Mouse (Mus musculus): ENCODE measurements around the gene Mrpl12. TPM values are rescaled to one million over a fixed set of nuclear protein-coding genes. Genes with fewer than 3 reads are reported as not detected.

Gene Mrpl12
- polyA plus RNA-seq, 1 experiment from 2014 or later, result 232 TPM

DNA sequence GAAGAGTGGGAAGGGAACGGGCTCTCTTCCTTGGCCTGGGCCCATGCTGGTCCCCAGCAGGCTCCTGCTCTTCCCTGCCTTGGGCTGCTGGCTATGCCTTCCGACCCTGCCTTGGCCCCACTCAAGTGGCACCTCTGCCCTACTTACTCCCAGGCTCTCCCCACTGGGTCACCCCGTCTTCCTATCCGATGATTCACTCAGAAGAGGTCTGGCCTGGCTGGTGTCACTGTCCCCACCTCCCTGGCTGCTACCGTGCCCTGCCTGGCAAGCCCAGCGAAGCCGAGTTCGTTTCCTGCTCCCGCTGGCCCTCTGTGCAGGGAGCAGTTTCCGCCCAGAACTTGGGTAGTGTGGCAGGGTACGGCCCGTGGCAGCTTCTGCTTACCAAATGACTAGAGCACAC lies 13.8 kb downstream of the Mrpl12 start:
- Histone ChIP-seq H3K9ac (ENCODE audit: low read depth, low read length) (no peak overlapping the region), H3K9me3 (replicated peaks; ENCODE audit: control insufficient read depth, low read length) (no peaks in the 10 kb centered on the region), H3K4me2 (no peak overlapping the region), H3K27ac (ENCODE audit: low read depth, low read length) (no peak overlapping the region), H3K27me3 (ENCODE audit: control insufficient read depth, insufficient read depth, low read length) (no peaks in the 10 kb centered on the region), H3K4me3 (ENCODE audit: low read depth, low read length) (no peak overlapping the region), H3K4me1 (ENCODE audit: control insufficient read depth, insufficient read depth, low read length) (peaks cover 3% of the 10 kb centered on the region), H3K36me3 (ENCODE audit: control insufficient read depth, insufficient read depth, low read length) (peaks cover 16% of the 10 kb centered on the region)
- ATAC-seq (replicated peaks; ENCODE audit: insufficient number of reproducible peaks, low FRiP score, low TSS enrichment), result no peak
- 93% methylated on average over 12 of the region's 12 CpGs for WGBS (ENCODE audit: insufficient replicate concordance)

DNA sequence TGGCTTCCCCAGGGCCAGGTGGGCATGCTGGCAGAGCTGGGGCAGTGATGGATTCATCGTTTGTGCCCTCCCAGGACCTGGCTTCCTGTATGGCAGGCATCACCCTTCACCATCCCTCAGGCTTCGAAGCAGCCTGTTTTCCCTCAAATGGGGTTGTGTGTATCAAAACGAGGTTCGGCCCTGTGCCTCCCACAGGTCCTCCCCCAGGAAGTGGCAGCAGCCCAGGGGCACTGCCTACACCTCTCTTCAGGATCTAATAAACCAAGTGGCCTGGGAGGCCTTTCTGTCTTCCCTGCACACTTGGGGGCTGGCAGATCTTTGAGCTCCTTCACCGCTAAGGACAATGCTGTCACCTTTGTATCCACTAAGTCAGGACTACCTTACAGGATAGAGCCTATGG lies 14.5 kb downstream of the Mrpl12 start:
- Histone ChIP-seq H3K4me2 (no peak overlapping the region), H3K4me3 (ENCODE audit: low read depth, low read length) (no peak overlapping the region), H3K27me3 (ENCODE audit: control insufficient read depth, insufficient read depth, low read length) (no peaks in the 10 kb centered on the region), H3K4me1 (ENCODE audit: control insufficient read depth, insufficient read depth, low read length) (no peaks in the 10 kb centered on the region; the same call in 1 of the 2 replicates), H3K9me3 (replicated peaks; ENCODE audit: control insufficient read depth, low read length) (no peaks in the 10 kb centered on the region), H3K27ac (ENCODE audit: low read depth, low read length) (no peak overlapping the region), H3K9ac (ENCODE audit: low read depth, low read length) (no peak overlapping the region), H3K36me3 (ENCODE audit: control insufficient read depth, insufficient read depth, low read length) (peaks cover 16% of the 10 kb centered on the region)
- 76% methylated on average over 5 of the region's 5 CpGs for WGBS (ENCODE audit: insufficient replicate concordance)
- ATAC-seq (replicated peaks; ENCODE audit: insufficient number of reproducible peaks, low FRiP score, low TSS enrichment), result no peak

- no peak for ATAC-seq (replicated peaks; ENCODE audit: insufficient number of reproducible peaks, low FRiP score, low TSS enrichment)
- H3K9me3 ChIP-seq (replicated peaks; ENCODE audit: control insufficient read depth, low read length), result no peaks in the 10 kb centered on the region
- H3K9ac ChIP-seq (ENCODE audit: low read depth, low read length), result no peak overlapping the region
- peaks cover 16% of the 10 kb centered on the region for H3K36me3 ChIP-seq (ENCODE audit: control insufficient read depth, insufficient read depth, low read length)
- H3K4me1 ChIP-seq (ENCODE audit: control insufficient read depth, insufficient read depth, low read length), result no peaks in the 10 kb centered on the region; the same call in 1 of the 2 replicates
- no peak overlapping the region for H3K27ac ChIP-seq (ENCODE audit: low read depth, low read length)
- 73% methylated on average over 6 of the region's 6 CpGs for WGBS (ENCODE audit: insufficient replicate concordance)
- H3K27me3 ChIP-seq (ENCODE audit: control insufficient read depth, insufficient read depth, low read length), result no peaks in the 10 kb centered on the region
- H3K4me2 ChIP-seq, result no peak overlapping the region
- H3K4me3 ChIP-seq (ENCODE audit: low read depth, low read length), result no peak overlapping the region
These were observed 15.5 kb downstream of the Mrpl12 start for GRCm38 (mm10) chr11:120499894-120500293.

GRCm38 (mm10) chr11:120500357-120500756 lies 15.9 kb downstream of the Mrpl12 start:
- no peak overlapping the region for H3K27ac ChIP-seq (ENCODE audit: low read depth, low read length)
- H3K9ac ChIP-seq (ENCODE audit: low read depth, low read length), result no peak overlapping the region
- no peak for ATAC-seq (replicated peaks; ENCODE audit: insufficient number of reproducible peaks, low FRiP score, low TSS enrichment)
- 9% methylated on average over 3 of the region's 3 CpGs for WGBS (ENCODE audit: insufficient replicate concordance)
- H3K4me1 ChIP-seq (ENCODE audit: control insufficient read depth, insufficient read depth, low read length), result no peaks in the 10 kb centered on the region; the same call in 1 of the 2 replicates
- H3K27me3 ChIP-seq (ENCODE audit: control insufficient read depth, insufficient read depth, low read length), result no peaks in the 10 kb centered on the region
- H3K36me3 ChIP-seq (ENCODE audit: control insufficient read depth, insufficient read depth, low read length), result peaks cover 13% of the 10 kb centered on the region
- no peak overlapping the region for H3K4me3 ChIP-seq (ENCODE audit: low read depth, low read length)
- H3K4me2 ChIP-seq, result no peak overlapping the region
- no peaks in the 10 kb centered on the region for H3K9me3 ChIP-seq (replicated peaks; ENCODE audit: control insufficient read depth, low read length)

- H3K9ac ChIP-seq (ENCODE audit: low read depth, low read length), result no peak overlapping the region
- no peaks in the 10 kb centered on the region; the same call in 1 of the 2 replicates for H3K4me1 ChIP-seq (ENCODE audit: control insufficient read depth, insufficient read depth, low read length)
- WGBS (ENCODE audit: insufficient replicate concordance), result 63% methylated on average over 6 of the region's 6 CpGs
- peaks cover 9% of the 10 kb centered on the region for H3K36me3 ChIP-seq (ENCODE audit: control insufficient read depth, insufficient read depth, low read length)
- no peaks in the 10 kb centered on the region for H3K27me3 ChIP-seq (ENCODE audit: control insufficient read depth, insufficient read depth, low read length)
- H3K4me2 ChIP-seq, result no peak overlapping the region
- H3K4me3 ChIP-seq (ENCODE audit: low read depth, low read length), result no peak overlapping the region
- ATAC-seq (replicated peaks; ENCODE audit: insufficient number of reproducible peaks, low FRiP score, low TSS enrichment), result no peak
- no peaks in the 10 kb centered on the region for H3K9me3 ChIP-seq (replicated peaks; ENCODE audit: control insufficient read depth, low read length)
- no peak overlapping the region for H3K27ac ChIP-seq (ENCODE audit: low read depth, low read length)
These were observed 16.6 kb downstream of the Mrpl12 start for GRCm38 (mm10) chr11:120501018-120501417.

DNA sequence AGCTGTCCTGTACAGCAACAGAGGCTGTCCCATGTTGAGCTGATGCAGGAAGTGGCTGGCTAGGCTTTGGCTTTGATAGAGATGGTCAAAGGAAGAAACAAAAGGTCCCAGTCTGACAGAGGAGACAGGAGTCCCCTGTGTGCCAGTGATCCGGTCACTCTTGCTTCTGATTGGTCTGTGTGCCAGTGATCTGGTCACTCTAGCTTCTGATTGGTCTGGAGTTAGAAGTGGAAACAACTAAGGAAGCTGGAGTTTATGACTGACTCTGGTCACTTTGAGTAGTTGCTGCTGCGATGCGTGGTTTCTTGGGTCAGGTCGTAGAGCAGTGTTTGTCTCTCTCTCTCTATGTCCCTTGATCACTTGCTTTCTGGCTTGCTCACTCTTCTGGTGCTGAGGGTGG lies 17.3 kb downstream of the Mrpl12 start:
- no peaks in the 10 kb centered on the region for H3K9me3 ChIP-seq (replicated peaks; ENCODE audit: control insufficient read depth, low read length)
- H3K4me2 ChIP-seq, result no peak overlapping the region
- no peaks in the 10 kb centered on the region for H3K27me3 ChIP-seq (ENCODE audit: control insufficient read depth, insufficient read depth, low read length)
- H3K9ac ChIP-seq (ENCODE audit: low read depth, low read length), result no peak overlapping the region
- no peak overlapping the region for H3K27ac ChIP-seq (ENCODE audit: low read depth, low read length)
- no peak for ATAC-seq (replicated peaks; ENCODE audit: insufficient number of reproducible peaks, low FRiP score, low TSS enrichment)
- H3K4me1 ChIP-seq (ENCODE audit: control insufficient read depth, insufficient read depth, low read length), result no peaks in the 10 kb centered on the region; the same call in 1 of the 2 replicates
- 90% methylated on average over 4 of the region's 4 CpGs for WGBS (ENCODE audit: insufficient replicate concordance)
- peaks cover 6% of the 10 kb centered on the region; the same call in 1 of the 2 replicates for H3K36me3 ChIP-seq (ENCODE audit: control insufficient read depth, insufficient read depth, low read length)
- no peak overlapping the region for H3K4me3 ChIP-seq (ENCODE audit: low read depth, low read length)

DNA sequence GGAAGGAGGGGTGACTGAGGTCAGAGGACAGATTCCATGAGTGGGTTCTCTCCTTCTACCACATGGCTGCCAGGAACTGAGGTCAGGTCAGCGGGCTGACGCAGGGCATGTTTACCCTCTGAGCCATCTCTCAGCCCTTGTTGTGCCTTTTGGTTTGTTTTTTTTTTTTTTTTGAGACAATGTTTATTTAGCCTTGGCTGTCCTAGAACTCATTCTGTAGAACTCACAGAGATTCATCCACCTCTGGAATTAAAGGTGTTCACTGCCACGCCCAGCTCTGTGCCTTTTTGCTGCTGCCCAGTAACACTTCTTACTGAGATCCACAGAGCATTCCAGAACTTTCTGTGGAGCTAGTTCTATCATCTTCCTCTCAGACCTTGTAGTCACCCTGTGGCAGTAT lies 21.2 kb downstream of the Mrpl12 start:
- H3K4me1 ChIP-seq (ENCODE audit: control insufficient read depth, insufficient read depth, low read length), result peaks cover 3% of the 10 kb centered on the region; the same call in 1 of the 2 replicates
- no peak overlapping the region for H3K9ac ChIP-seq (ENCODE audit: low read depth, low read length)
- no peaks in the 10 kb centered on the region for H3K36me3 ChIP-seq (ENCODE audit: control insufficient read depth, insufficient read depth, low read length)
- no peak overlapping the region for H3K4me2 ChIP-seq
- H3K27ac ChIP-seq (ENCODE audit: low read depth, low read length), result no peak overlapping the region
- 75% methylated on average over 3 of the region's 3 CpGs for WGBS (ENCODE audit: insufficient replicate concordance)
- no peaks in the 10 kb centered on the region for H3K9me3 ChIP-seq (replicated peaks; ENCODE audit: control insufficient read depth, low read length)
- ATAC-seq (replicated peaks; ENCODE audit: insufficient number of reproducible peaks, low FRiP score, low TSS enrichment), result no peak
- H3K4me3 ChIP-seq (ENCODE audit: low read depth, low read length), result no peak overlapping the region
- no peaks in the 10 kb centered on the region for H3K27me3 ChIP-seq (ENCODE audit: control insufficient read depth, insufficient read depth, low read length)

GRCm38 (mm10) chr11:120506899-120507298 lies 22.5 kb downstream of the Mrpl12 start:
- no peaks in the 10 kb centered on the region for H3K9me3 ChIP-seq (replicated peaks; ENCODE audit: control insufficient read depth, low read length)
- no peak overlapping the region for H3K4me2 ChIP-seq
- H3K27me3 ChIP-seq (ENCODE audit: control insufficient read depth, insufficient read depth, low read length), result no peaks in the 10 kb centered on the region
- no peak overlapping the region for H3K27ac ChIP-seq (ENCODE audit: low read depth, low read length)
- no peak overlapping the region for H3K9ac ChIP-seq (ENCODE audit: low read depth, low read length)
- no peak overlapping the region for H3K4me3 ChIP-seq (ENCODE audit: low read depth, low read length)
- H3K4me1 ChIP-seq (ENCODE audit: control insufficient read depth, insufficient read depth, low read length), result peaks cover 3% of the 10 kb centered on the region; the same call in 1 of the 2 replicates
- WGBS (ENCODE audit: insufficient replicate concordance), result 56% methylated on average over 4 of the region's 4 CpGs
- no peak for ATAC-seq (replicated peaks; ENCODE audit: insufficient number of reproducible peaks, low FRiP score, low TSS enrichment)
- H3K36me3 ChIP-seq (ENCODE audit: control insufficient read depth, insufficient read depth, low read length), result no peaks in the 10 kb centered on the region

DNA sequence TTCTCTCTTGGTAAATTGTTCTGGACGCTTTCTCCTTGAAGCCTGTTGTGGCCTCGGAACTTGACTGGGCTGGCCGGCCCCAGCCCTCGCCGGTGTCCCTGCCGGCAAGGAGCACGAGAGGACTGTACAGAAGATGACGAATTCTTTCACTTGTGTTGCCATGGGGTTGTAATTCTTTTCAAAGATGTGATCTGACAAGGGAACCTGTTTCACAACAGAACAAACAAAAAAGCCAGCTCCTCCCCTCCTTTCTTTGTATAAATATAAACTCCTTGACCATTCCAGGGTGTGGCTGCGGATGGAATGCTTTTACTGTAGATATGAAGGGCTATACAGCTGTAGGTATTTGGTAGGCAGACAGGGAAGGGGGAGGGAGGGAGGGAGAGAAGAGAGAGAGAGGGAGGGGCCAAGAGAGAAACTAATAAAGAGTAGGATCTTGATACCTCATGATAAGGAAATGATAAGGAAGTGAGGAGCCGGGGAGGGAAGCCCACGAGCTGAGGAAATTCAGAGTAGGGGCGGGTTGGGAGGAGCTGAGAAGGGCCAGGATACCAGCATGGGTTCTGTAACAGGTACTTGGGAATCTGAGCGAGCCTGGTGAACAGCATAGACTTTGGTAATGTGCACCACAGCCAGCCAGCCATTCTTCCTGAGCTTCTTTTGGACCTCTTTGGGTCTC lies 23.3 kb downstream of the Mrpl12 start:
- WGBS (ENCODE audit: insufficient replicate concordance), result 66% methylated on average over 13 of the region's 13 CpGs
- H3K4me3 ChIP-seq (ENCODE audit: low read depth, low read length), result no peak overlapping the region
- H3K27me3 ChIP-seq (ENCODE audit: control insufficient read depth, insufficient read depth, low read length), result no peaks in the 10 kb centered on the region
- no peak overlapping the region for H3K27ac ChIP-seq (ENCODE audit: low read depth, low read length)
- H3K4me2 ChIP-seq, result no peak overlapping the region
- no peak for ATAC-seq (replicated peaks; ENCODE audit: insufficient number of reproducible peaks, low FRiP score, low TSS enrichment)
- H3K36me3 ChIP-seq (ENCODE audit: control insufficient read depth, insufficient read depth, low read length), result no peaks in the 10 kb centered on the region
- H3K4me1 ChIP-seq (ENCODE audit: control insufficient read depth, insufficient read depth, low read length), result peaks cover 3% of the 10 kb centered on the region; the same call in 1 of the 2 replicates
- no peaks in the 10 kb centered on the region for H3K9me3 ChIP-seq (replicated peaks; ENCODE audit: control insufficient read depth, low read length)
- no peak overlapping the region for H3K9ac ChIP-seq (ENCODE audit: low read depth, low read length)

Measured in heart, embryonic 11.5 days (tissue).